Comparison of ENCODE assay signal across 7 mouse cellular contexts in the genomic region with DNA sequence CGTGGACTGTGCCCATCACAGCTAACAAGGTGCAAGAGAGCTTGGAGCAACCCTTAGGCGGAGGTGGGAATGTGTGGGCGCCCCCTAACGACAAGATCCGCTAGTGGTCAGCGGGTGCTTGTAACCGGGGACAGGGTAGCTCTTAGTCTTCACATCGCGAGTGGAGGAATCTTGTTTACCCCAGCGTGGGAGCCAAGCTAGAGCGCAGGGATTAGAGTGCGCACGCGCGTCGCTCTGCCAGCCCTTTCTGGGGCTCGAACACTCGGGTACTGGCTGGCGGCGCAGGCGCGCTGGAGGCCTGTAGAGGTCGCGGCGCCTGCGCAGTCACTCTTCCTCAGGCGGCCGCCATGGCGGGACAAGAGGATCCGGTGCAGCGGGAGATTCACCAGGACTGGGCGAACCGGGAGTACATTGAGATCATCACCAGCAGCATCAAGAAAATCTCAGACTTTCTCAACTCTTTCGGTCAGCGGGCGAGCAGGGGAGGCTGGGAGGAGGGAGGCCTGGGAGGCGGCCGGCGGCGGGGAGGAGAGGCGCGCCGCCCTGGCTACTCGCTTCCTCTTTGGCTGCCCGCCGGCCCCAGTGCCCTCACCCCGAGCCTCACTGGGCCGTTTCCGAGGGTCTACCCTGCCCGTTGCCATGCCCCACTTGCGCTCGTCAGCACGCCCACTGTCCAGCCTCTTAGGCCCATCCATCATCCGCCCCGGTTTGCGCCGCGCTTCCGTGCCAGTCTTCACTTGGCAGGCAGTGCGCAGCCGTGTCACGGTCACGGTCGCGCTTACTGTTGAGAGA. TPM values are rescaled to one million over a fixed set of nuclear protein-coding genes. Genes with fewer than 3 reads are reported as not detected.
A peak's percentile ranks its signal among the peaks of the same experiment; 100 is the strongest.
DNase-seq lines count a peak whose midpoint lies in the region; ATAC-seq and TF ChIP-seq lines count a peak whose summit lies in the region.

Brk1 (plus strand) TSS at position 341 of the 792 bp plus-strand sequence.

- DNase-seq in adrenal gland, adult 2 months: peak; percentile 93
- peak; percentile 83 for DNase-seq in embryo, embryonic 11.5 days (ENCODE audit: low read depth, low spot score)
- DNase-seq in gastrocnemius, postnatal 4 days (ENCODE audit: low spot score in 2 of 2): peak; percentile 70 to 87
- peak; percentile 93 for DNase-seq in left cerebral cortex, postnatal 4 days

- peak within 1 kb of the TSS; percentile 29 for H3K27ac ChIP-seq in intestine, postnatal 0 days (ENCODE audit: low read depth, low read length)
- peak within 1 kb of the TSS; percentile 72 for H3K27ac ChIP-seq in midbrain, embryonic 12.5 days (replicated peaks)
- peak within 1 kb of the TSS; percentile 48 for H3K27ac ChIP-seq in small intestine, adult 2 months (ENCODE audit: insufficient read depth, low read depth, low read length)

- peak within 1 kb of the TSS; percentile 56 for H3K9ac ChIP-seq in intestine, postnatal 0 days (ENCODE audit: low read depth, low read length)
- peak within 1 kb of the TSS; percentile 93 for H3K9ac ChIP-seq in midbrain, embryonic 12.5 days (replicated peaks)

- H3K4me2 ChIP-seq in intestine, postnatal 0 days (replicated peaks; ENCODE audit: low read depth): peak within 1 kb of the TSS; percentile 75
- H3K4me2 ChIP-seq in midbrain, embryonic 12.5 days (replicated peaks): peak within 1 kb of the TSS; percentile 89

- under 1% methylated on average over 55 of the region's 65 CpGs for WGBS in intestine, postnatal 0 days
- WGBS in midbrain, embryonic 12.5 days: under 1% methylated on average over 65 of the region's 65 CpGs
- WGBS in small intestine, adult 2 months: under 1% methylated on average over 63 of the region's 65 CpGs

- H3K4me3 ChIP-seq in intestine, postnatal 0 days (ENCODE audit: low read depth, low read length): peak within 1 kb of the TSS; percentile 57
- H3K4me3 ChIP-seq in midbrain, embryonic 12.5 days: peak within 1 kb of the TSS; percentile 95
- peak within 1 kb of the TSS; percentile 92 for H3K4me3 ChIP-seq in small intestine, adult 2 months (ENCODE audit: low read depth, low read length)

- H3K4me1 ChIP-seq in intestine, postnatal 0 days (replicated peaks; ENCODE audit: control insufficient read depth, insufficient read depth, low read length): peaks cover 3% of the 10 kb centered on the region; the same call in 1 of the 2 replicates
- peaks cover 28% of the 10 kb centered on the region for H3K4me1 ChIP-seq in midbrain, embryonic 12.5 days
- H3K4me1 ChIP-seq in small intestine, adult 2 months (ENCODE audit: control insufficient read depth, insufficient read depth, insufficient read length, low read length): peaks cover 9% of the 10 kb centered on the region; the same call in 1 of the 2 replicates

- H3K36me3 ChIP-seq in intestine, postnatal 0 days (ENCODE audit: control insufficient read depth, insufficient read depth): 0 out of 2 replicates have a peak, but pooled peaks cover 3% of the 10 kb centered on the region
- H3K36me3 ChIP-seq in midbrain, embryonic 12.5 days: no peaks in the 10 kb centered on the region
- peaks cover 1% of the 10 kb centered on the region; the same call in 1 of the 2 replicates for H3K36me3 ChIP-seq in small intestine, adult 2 months (ENCODE audit: control insufficient read depth, insufficient read depth, low read length)

- peak; percentile 67; the same call in 1 of the 2 replicates for TF ChIP-seq POLR2A in small intestine, adult 2 months (IDR thresholded peaks at IDR 0.05; ENCODE audit: low read depth, low read length)

- intact Hi-C loops in left cerebral cortex, postnatal 4 days (cut with DNase I): no loop called here

- TF ChIP-seq CTCF in intestine, postnatal 0 days (IDR thresholded peaks at IDR 0.05; ENCODE audit: low read depth): peak; percentile 71
- peak; percentile 55; the same call in 1 of the 2 replicates for TF ChIP-seq CTCF in small intestine, adult 2 months (IDR thresholded peaks at IDR 0.05; ENCODE audit: extremely low read depth, insufficient read length, insufficient replicate concordance, low read depth, low read length)

- H3K9me3 ChIP-seq in intestine, postnatal 0 days (ENCODE audit: control insufficient read depth): no peaks in the 10 kb centered on the region
- no peaks in the 10 kb centered on the region for H3K9me3 ChIP-seq in midbrain, embryonic 12.5 days

- no peaks in the 10 kb centered on the region for H3K27me3 ChIP-seq in intestine, postnatal 0 days (replicated peaks; ENCODE audit: control insufficient read depth, insufficient read depth, low read length)
- no peaks in the 10 kb centered on the region for H3K27me3 ChIP-seq in midbrain, embryonic 12.5 days
- no peaks in the 10 kb centered on the region for H3K27me3 ChIP-seq in small intestine, adult 2 months (ENCODE audit: control insufficient read depth, insufficient read depth, low read length)

- ATAC-seq in intestine, postnatal 0 days: peak; percentile 86
- ATAC-seq in midbrain, embryonic 12.5 days (ENCODE audit: low FRiP score, low read depth): peak; percentile 92

RNA-seq across cellular contexts. Expression of gene Brk1, which starts in this region (rescaled TPM):
- total RNA-seq in adrenal gland, adult 2 months (2021): 100 to 1,000 TPM; 181 to 201 TPM
- 113 and 167 TPM in 2 replicates for polyA plus RNA-seq in adrenal gland, adult 2 months (2012; rRNA removed)
- total RNA-seq in gastrocnemius, postnatal 4 days (2021): 10 to 100 TPM; 96.6 to 98.6 TPM
- 185 and 187 TPM in 2 replicates for polyA plus RNA-seq in intestine, postnatal 0 days (2015; fragmentation: Nextera tagmentation; extraction: Ambion mirVana)
- 100 to 1,000 TPM; 166 to 181 TPM for total RNA-seq in left cerebral cortex, postnatal 4 days (2021)
- polyA plus RNA-seq in midbrain, embryonic 12.5 days (2016; fragmentation: Nextera tagmentation; extraction: Ambion mirVana): 184 and 196 TPM in 2 replicates
- polyA plus RNA-seq in small intestine, adult 2 months (2012; rRNA removed): 36.4 and 71.2 TPM in 2 replicates

Comparison
In these comparisons a context has a peak if more than half of its experiments do, and no peak if none do; other contexts are left out.
1. Peak in every context shown above with its lines: DNase-seq, ATAC-seq, H3K4me3 ChIP-seq and H3K27ac ChIP-seq.